In the genomic region with DNA sequence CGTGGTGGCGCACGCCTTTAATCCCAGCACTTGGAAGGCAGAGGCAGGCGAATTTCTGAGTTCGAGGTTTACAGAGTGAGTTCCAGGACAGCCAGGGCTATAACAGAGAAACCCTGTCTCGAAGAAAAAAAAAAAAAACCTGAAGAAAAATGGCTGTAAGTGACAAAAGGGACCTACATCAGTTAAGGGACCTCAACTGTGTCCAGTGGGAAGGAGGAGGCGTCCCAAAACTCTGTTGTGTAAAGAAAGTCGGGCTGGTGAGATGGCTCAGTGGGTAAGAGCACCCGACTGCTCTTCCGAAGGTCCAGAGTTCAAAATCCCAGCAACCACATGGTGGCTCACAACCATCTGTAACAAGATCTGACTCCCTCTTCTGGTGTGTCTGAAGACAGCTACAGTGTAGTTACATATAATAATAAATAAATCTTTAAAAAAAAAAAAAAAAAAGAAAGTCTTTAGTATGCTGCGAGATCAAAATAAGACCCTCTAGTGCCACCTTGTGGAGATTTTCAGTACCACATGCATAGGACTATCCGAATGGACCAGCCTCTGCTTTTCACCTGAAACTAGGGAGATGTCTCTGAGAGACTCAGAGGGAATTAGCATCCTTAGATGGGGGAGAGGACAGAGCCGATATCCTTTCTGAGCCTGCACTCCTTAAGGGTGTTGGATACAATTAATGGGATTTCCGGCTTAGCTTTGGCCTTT, we compare ENCODE assay signal across 9 mouse cellular contexts. TPM values are rescaled to one million over a fixed set of nuclear protein-coding genes. Genes with fewer than 3 reads are reported as not detected.
DNase-seq lines count a peak whose midpoint lies in the region.
"Had no signal": no experiment of that assay in that cellular context is flagged by ENCODE, and none has a peak within 500 bp of the region (broad histone marks: within the 10 kb centered on the region; RNA-seq: fewer than 3 reads in every experiment).

No protein-coding gene starts in this region.

- DNase-seq in NIH3T3 (ENCODE audit: low read depth): peak; percentile 86
- peak; percentile 81 for DNase-seq in cerebellum, adult 8-10 months
- DNase-seq in forelimb bud, embryonic 11.5 days (ENCODE audit: low read depth, low spot score): peak; percentile 86
- peak; percentile 93 for DNase-seq in induced T-regulatory cell, adult 2 months (ENCODE audit: low read depth)
- DNase-seq in left cerebral cortex, adult 18-20 months (ENCODE audit: low spot score in 2 of 2): peak; percentile 74 to 87
- peak; percentile 82 for DNase-seq in lung, postnatal 25 days (ENCODE audit: low spot score)
- peak; percentile 73 for DNase-seq in right cerebral cortex, postnatal 14 days
- peak; percentile 66 to 68 for DNase-seq in urinary bladder, postnatal 36 days (ENCODE audit: low spot score in 2 of 2)

RNA-seq across cellular contexts. Expression of a gene that starts 1.5 kb away (rescaled TPM):
- under 1 TPM; 0.35 to 0.73 TPM for total RNA-seq in left cerebral cortex, adult 18-20 months (2021)
- total RNA-seq: heart, postnatal 25 days had no signal

RNA-seq across cellular contexts. Expression of a gene that starts 8.6 kb away (rescaled TPM):
- total RNA-seq in left cerebral cortex, adult 18-20 months (2021): 10 to 100 TPM; 66.6 to 84.4 TPM

RNA-seq across cellular contexts. Expression of a gene that starts 32.3 kb away (rescaled TPM):
- total RNA-seq in left cerebral cortex, adult 18-20 months (2021): 10 to 100 TPM; 13.1 to 13.9 TPM

RNA-seq across cellular contexts. Expression of a gene that starts 42.8 kb away (rescaled TPM):
- total RNA-seq in left cerebral cortex, adult 18-20 months (2021): 100 to 1,000 TPM; 222 to 239 TPM

Comparison
In these comparisons a context has a peak if more than half of its experiments do, and no peak if none do; other contexts are left out.
1. Peak in every context shown above with its lines: DNase-seq.